Mouse (Mus musculus) liver, postnatal 0 days (tissue): ENCODE data around the gene Slc4a3.

ENCODE experiments used
- CTCF ChIP-seq: sonication (generic); IDR thresholded peaks from 2 replicates; pipeline ENCODE4 v1.5.1; 2016; ENCODE audit warnings: antibody characterized with exemption, low read depth
- EP300 ChIP-seq: IDR thresholded peaks from 2 replicates; pipeline ENCODE4 v1.6.1; 2016; ENCODE audit warnings: antibody characterized with exemption, low read depth, mild to moderate bottlenecking

DNA sequence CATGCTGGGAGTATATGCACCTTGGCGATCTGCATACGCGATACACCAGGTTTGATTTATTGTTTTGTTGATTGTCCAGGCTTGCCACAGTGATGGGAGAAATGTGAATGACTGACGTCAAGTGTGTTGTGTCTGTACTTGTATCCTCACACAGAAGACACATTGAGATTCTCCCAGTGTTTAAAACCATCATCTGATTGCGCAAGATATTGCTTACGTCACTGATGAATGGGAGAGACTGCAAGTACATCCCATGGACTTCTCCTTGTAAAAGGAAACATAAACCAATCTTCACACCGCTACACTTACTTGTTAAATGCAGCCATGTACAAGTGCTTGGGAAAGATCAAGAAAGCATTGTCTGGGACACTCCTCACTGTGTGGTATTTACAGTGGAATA lies 62.2 kb downstream of the Slc4a3 start:
- TF ChIP-seq CTCF (no peak), EP300 (no peak)
